Mouse (Mus musculus) midbrain, embryonic 14.5 days (tissue): ENCODE measurements around the gene Lin7c. TPM values are rescaled to one million over a fixed set of nuclear protein-coding genes. Genes with fewer than 3 reads are reported as not detected.
"Not testable (repeated sequence)": the region's sequence is repeated elsewhere in the genome, so short reads cannot be mapped to it uniquely, and the experiment has no call there.

Source experiments
- ATAC-seq: fragments of 200-750 bp; cut with Nextera tagmentation; 2 replicates; pipeline ENCODE4 v1.8.0; 2017; ENCODE audit warnings: moderate number of reproducible peaks, moderate library complexity; ENCODE audit not compliant: low FRiP score, low TSS enrichment
- DNase-seq: peaks from one replicate; pipeline ENCODE4 v3.0.0-alpha.2; 2015
- H3K27ac ChIP-seq: fragments of 300-500 bp; sonication (generic); replicated peaks from 2 replicates; pipeline ENCODE4 v1.5.1; 2014; ENCODE audit warnings: mild to moderate bottlenecking, low read depth, low read length, moderate library complexity
- H3K27me3 ChIP-seq: fragments of 300-500 bp; sonication (generic); 2 replicates; pipeline ENCODE4 v1.6.1; 2014; ENCODE audit warnings: low read length, control low read depth, mixed read lengths; ENCODE audit not compliant: control insufficient read depth, insufficient read depth
- H3K36me3 ChIP-seq: fragments of 300-500 bp; sonication (generic); 2 replicates; pipeline ENCODE4 v1.6.1; 2014; ENCODE audit warnings: low read length, control low read depth; ENCODE audit not compliant: control insufficient read depth, insufficient read depth
- H3K4me1 ChIP-seq: fragments of 300-500 bp; sonication (generic); 2 replicates; pipeline ENCODE4 v1.6.1; 2014; ENCODE audit warnings: mild to moderate bottlenecking, antibody characterized with exemption, low read length, control low read depth; ENCODE audit not compliant: control insufficient read depth, insufficient read depth
- H3K4me2 ChIP-seq: fragments of 300-500 bp; sonication (generic); 2 replicates; pipeline ENCODE4 v1.6.1; 2014; ENCODE audit warnings: mild to moderate bottlenecking, low read length, moderate library complexity
- H3K4me3 ChIP-seq: fragments of 300-500 bp; sonication (generic); replicated peaks from 2 replicates; pipeline ENCODE4 v1.5.1; 2014; ENCODE audit warnings: low read depth, low read length
- H3K9ac ChIP-seq: fragments of 300-500 bp; sonication (generic); replicated peaks from 2 replicates; pipeline ENCODE4 v1.6.1; 2014; ENCODE audit warnings: mild to moderate bottlenecking, low read length, moderate library complexity
- H3K9me3 ChIP-seq: fragments of 300-500 bp; sonication (generic); 2 replicates; pipeline ENCODE4 v1.6.1; 2016; ENCODE audit warnings: low read length, control low read depth, mixed read lengths; ENCODE audit not compliant: control insufficient read depth
- WGBS: fragments of 180-500 bp; shearing (Covaris S2); extraction: QIAGEN DNeasy Blood & Tissue Kit; methylation state at CpG from one replicate; pipeline ENCODE4 v1.1.7; 2014; 5-methylcytosine and 5-hydroxymethylcytosine counted together
- polyA plus RNA-seq: library from polyadenylated mRNA; unstranded; fragments of >200 nt; fragmentation: Nextera tagmentation; extraction: Ambion mirVana; gene quantifications from 2 replicates; pipeline ENCODE4 v1.2.1, GENCODE M21; 2014

Gene Lin7c
- polyA plus RNA-seq = 220 and 249 TPM in 2 replicates

GRCm38 (mm10) chr2:109890597-109890996 is at the start of gene Lin7c:
Lin7c (plus strand) TSS chr2:109890853.
- H3K4me2 ChIP-seq = peak within 1 kb of the TSS; percentile 81
- peak within 1 kb of the TSS; percentile 91 for H3K27ac ChIP-seq
- H3K9ac ChIP-seq = peak within 1 kb of the TSS; percentile 95
- peaks cover 13% of the 10 kb centered on the region for H3K36me3 ChIP-seq
- WGBS = under 1% methylated on average over 41 of the region's 42 CpGs
- H3K9me3 ChIP-seq = no peaks in the 10 kb centered on the region; the same call in 1 of the 2 replicates
- peaks cover 14% of the 10 kb centered on the region for H3K4me1 ChIP-seq
- H3K4me3 ChIP-seq = peak within 1 kb of the TSS; percentile 90
- DNase-seq (peak; percentile 98), ATAC-seq (peak; percentile 100)
- no peaks in the 10 kb centered on the region for H3K27me3 ChIP-seq

DNA sequence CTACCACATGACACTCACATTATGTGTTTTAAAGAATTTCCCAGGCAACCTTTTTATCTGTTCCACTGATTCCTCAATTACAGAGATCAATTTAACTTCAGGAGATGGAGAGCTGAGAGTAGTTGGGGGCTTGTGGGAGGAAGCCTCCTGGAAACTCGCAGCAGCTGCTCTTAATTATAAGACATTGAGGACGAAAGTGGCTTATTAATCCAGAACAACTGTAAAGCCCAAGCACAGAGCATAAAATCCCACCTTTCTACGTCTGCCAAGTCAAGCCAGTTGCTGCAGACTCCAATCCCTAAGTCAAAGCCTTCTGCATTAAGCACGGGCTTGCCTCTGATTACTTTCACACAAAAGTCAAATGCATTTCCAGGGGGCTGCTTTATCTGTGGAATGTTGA is 44.3 kb upstream of the Lin7c start:
- Histone ChIP-seq H3K9ac (no peak overlapping the region), H3K27me3 (no peaks in the 10 kb centered on the region), H3K27ac (no peak overlapping the region), H3K4me2 (no peak overlapping the region), H3K9me3 (no peaks in the 10 kb centered on the region), H3K36me3 (no peaks in the 10 kb centered on the region), H3K4me1 (no peaks in the 10 kb centered on the region), H3K4me3 (no peak overlapping the region)
- WGBS = 57% methylated on average over 4 of the region's 4 CpGs
- ATAC-seq (no peak), DNase-seq (no peak)

- Histone ChIP-seq H3K9me3 (no peaks in the 10 kb centered on the region), H3K36me3 (no peaks in the 10 kb centered on the region), H3K4me3 (no peak overlapping the region), H3K27ac (no peak overlapping the region), H3K4me2 (peak overlapping the region; percentile 13), H3K4me1 (no peaks in the 10 kb centered on the region), H3K9ac (no peak overlapping the region), H3K27me3 (no peaks in the 10 kb centered on the region)
- ATAC-seq (no peak), DNase-seq (no peak)
- 27% methylated on average over 4 of the region's 4 CpGs for WGBS
Observed at GRCm38 (mm10) chr2:109848305-109848704, 42.3 kb upstream of the Lin7c start.

GRCm38 (mm10) chr2:109848715-109849114 is 41.9 kb upstream of the Lin7c start:
- H3K4me3 ChIP-seq = no peak overlapping the region
- H3K9me3 ChIP-seq = no peaks in the 10 kb centered on the region
- WGBS = 8% methylated on average over 8 of the region's 8 CpGs
- H3K36me3 ChIP-seq = no peaks in the 10 kb centered on the region
- H3K27me3 ChIP-seq = no peaks in the 10 kb centered on the region
- no peak overlapping the region for H3K9ac ChIP-seq
- no peaks in the 10 kb centered on the region for H3K4me1 ChIP-seq
- peak overlapping the region; percentile 13 for H3K4me2 ChIP-seq
- no peak overlapping the region for H3K27ac ChIP-seq
- ATAC-seq = peak; percentile 62; the same call in 1 of the 2 replicates
- DNase-seq = peak; percentile 43

DNA sequence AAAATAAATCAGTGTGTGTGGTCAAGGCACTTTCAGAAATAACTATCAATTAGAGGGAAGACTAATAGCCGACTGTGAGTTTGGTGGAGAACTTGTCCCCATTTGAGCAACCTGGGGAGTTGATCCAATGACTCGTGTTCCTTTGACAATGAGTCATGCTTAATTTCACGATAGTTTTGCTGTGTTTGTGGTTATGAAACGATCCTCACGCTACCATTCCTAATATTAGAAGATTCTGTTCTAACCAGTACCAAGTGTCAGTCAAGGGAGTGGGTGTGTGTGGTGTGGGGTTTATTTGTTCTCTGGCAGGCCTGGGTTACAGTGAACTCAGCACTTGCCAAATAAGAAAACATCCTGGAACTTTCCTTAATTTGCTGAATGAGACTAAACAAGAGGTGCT is 35.1 kb upstream of the Lin7c start:
- H3K4me3 ChIP-seq = no peak overlapping the region
- 87% methylated on average over 5 of the region's 5 CpGs for WGBS
- H3K36me3 ChIP-seq = no peaks in the 10 kb centered on the region
- H3K4me1 ChIP-seq = no peaks in the 10 kb centered on the region
- DNase-seq (no peak), ATAC-seq (no peak)
- no peak overlapping the region for H3K4me2 ChIP-seq
- no peak overlapping the region for H3K27ac ChIP-seq
- H3K9me3 ChIP-seq = no peaks in the 10 kb centered on the region
- no peak overlapping the region for H3K9ac ChIP-seq
- H3K27me3 ChIP-seq = no peaks in the 10 kb centered on the region

DNA sequence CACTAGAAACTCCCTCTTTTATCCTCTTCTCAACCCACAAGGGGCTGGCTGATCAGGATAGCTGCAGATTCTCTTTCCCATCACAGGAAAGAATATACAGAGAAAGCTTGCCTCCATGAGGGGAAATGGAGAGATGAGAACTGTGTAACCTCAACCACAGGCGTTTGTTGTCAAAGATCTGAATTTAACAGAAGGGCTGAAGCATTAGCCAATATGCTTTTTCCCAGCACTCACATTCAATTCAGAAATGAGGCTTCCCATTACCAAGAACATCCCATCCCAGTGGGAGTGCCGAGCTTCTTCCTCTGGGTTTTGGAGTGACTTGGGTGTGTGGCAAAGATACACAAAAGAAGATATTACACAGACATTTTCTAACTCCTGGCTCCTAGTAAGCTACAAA is 31.0 kb upstream of the Lin7c start:
- ATAC-seq (no peak), DNase-seq (no peak)
- H3K9ac ChIP-seq = no peak overlapping the region
- H3K4me2 ChIP-seq = no peak overlapping the region
- H3K36me3 ChIP-seq = no peaks in the 10 kb centered on the region
- no peaks in the 10 kb centered on the region for H3K4me1 ChIP-seq
- 76% methylated on average over 2 of the region's 2 CpGs for WGBS
- no peak overlapping the region for H3K27ac ChIP-seq
- H3K4me3 ChIP-seq = no peak overlapping the region
- H3K9me3 ChIP-seq = no peaks in the 10 kb centered on the region
- H3K27me3 ChIP-seq = no peaks in the 10 kb centered on the region

DNA sequence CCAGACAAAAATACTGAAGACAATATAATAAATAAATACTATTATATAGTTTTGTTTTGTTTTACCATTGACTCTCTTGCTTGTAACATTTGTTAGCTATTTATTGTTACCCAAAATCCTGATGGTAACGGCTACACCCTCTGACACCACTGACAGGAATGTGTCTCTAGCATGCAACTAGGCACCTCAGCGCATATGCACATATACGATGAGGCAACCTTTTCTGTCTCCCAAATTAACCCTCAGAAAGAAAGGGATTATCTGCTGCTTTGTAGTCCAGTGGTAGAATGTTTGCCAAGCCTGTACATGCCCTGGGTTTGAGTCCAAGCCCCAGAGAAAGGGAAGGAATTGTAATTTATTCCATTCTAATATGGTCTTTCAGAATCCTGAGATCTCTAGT is 29.8 kb upstream of the Lin7c start:
- Histone ChIP-seq H3K27me3 (no peaks in the 10 kb centered on the region), H3K27ac (no peak overlapping the region)

DNA sequence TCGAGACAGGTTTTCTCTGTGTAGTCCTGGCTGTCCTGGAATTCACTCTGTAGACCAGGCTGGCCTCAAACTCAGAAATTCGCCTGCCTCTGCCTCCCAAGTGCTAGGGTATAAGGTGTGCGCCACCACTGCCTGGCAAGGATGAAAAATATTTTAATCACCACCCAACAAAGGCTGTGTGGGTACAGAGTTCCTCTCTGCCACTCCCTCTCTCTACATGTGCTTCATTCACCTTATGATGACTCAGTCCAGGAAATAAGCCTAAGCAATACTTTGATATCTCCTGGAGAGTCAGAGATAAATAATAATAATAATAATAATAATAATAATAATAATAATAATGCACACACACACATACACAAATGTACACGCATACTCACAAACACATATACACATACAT is 11.2 kb upstream of the Lin7c start:
- H3K27me3 ChIP-seq, H3K9me3 ChIP-seq, DNase-seq, H3K4me3 ChIP-seq, H3K4me2 ChIP-seq, H3K27ac ChIP-seq, H3K36me3 ChIP-seq, H3K4me1 ChIP-seq, ATAC-seq, H3K9ac ChIP-seq: not testable (repeated sequence)
- 83% methylated on average over 4 of the region's 4 CpGs for WGBS

More for the DNA sequence above, 29.8 kb upstream of the Lin7c start:
- ATAC-seq = no peak
- H3K9ac ChIP-seq = no peak overlapping the region
- no peak overlapping the region for H3K4me2 ChIP-seq
- no peak overlapping the region for H3K4me3 ChIP-seq
- H3K9me3 ChIP-seq = no peaks in the 10 kb centered on the region
- no peaks in the 10 kb centered on the region for H3K4me1 ChIP-seq
- H3K36me3 ChIP-seq = no peaks in the 10 kb centered on the region
- 76% methylated on average over 3 of the region's 3 CpGs for WGBS
- no peak for DNase-seq

- Histone ChIP-seq H3K4me1 (no peaks in the 10 kb centered on the region), H3K36me3 (no peaks in the 10 kb centered on the region), H3K9me3 (no peaks in the 10 kb centered on the region), H3K4me3 (no peak overlapping the region), H3K27ac (no peak overlapping the region), H3K27me3 (no peaks in the 10 kb centered on the region), H3K4me2 (no peak overlapping the region), H3K9ac (no peak overlapping the region)
- ATAC-seq (no peak), DNase-seq (no peak)
- WGBS = 69% methylated on average over 2 of the region's 2 CpGs
Observed at GRCm38 (mm10) chr2:109881111-109881510, 9.5 kb upstream of the Lin7c start.
